Mouse (Mus musculus) heart, embryonic 14.5 days (tissue): ENCODE results near the gene Dnajc13. TPM values are rescaled to one million over a fixed set of nuclear protein-coding genes. Genes with fewer than 3 reads are reported as not detected.

Experiments used
- ATAC-seq: fragments of 200-750 bp; cut with Nextera tagmentation; 2 replicates; pipeline ENCODE4 v1.8.0; 2017; ENCODE audit warnings: low read depth, moderate TSS enrichment; ENCODE audit not compliant: insufficient number of reproducible peaks, insufficient read depth, low FRiP score
- H3K27ac ChIP-seq, 2 experiments: fragments of 200-500 bp in 1 of 2; fragments of 300-500 bp in 1 of 2; sonication (generic) in 1 of 2; replicated peaks in 1 of 2; 2 replicates each; pipeline ENCODE4 v1.5.1; 2012 to 2014; ENCODE audit warnings: low read depth in 2 of 2, low read length in 2 of 2, control low read depth in 1 of 2, mild to moderate bottlenecking in 1 of 2, mixed read lengths in 1 of 2; ENCODE audit not compliant: control insufficient read depth in 1 of 2, insufficient read depth in 1 of 2
- H3K27me3 ChIP-seq: fragments of 300-500 bp; sonication (generic); 2 replicates; pipeline ENCODE4 v1.6.1; 2014; ENCODE audit warnings: mild to moderate bottlenecking, low read length, control low read depth; ENCODE audit not compliant: control insufficient read depth, insufficient read depth
- H3K36me3 ChIP-seq: fragments of 300-500 bp; sonication (generic); 2 replicates; pipeline ENCODE4 v1.6.1; 2014; ENCODE audit warnings: mild to moderate bottlenecking, control low read depth, low read length, mixed read lengths; ENCODE audit not compliant: control insufficient read depth, insufficient read depth
- H3K4me1 ChIP-seq, 2 experiments: fragments of 200-500 bp in 1 of 2; fragments of 300-500 bp in 1 of 2; sonication (generic) in 1 of 2; 2 replicates each; pipeline ENCODE4 v1.6.1; 2012 to 2014; ENCODE audit warnings: low read length in 2 of 2, control low read depth in 1 of 2, mixed read lengths in 1 of 2; ENCODE audit not compliant: control insufficient read depth in 2 of 2, insufficient read depth in 2 of 2
- H3K4me2 ChIP-seq: fragments of 300-500 bp; sonication (generic); 2 replicates; pipeline ENCODE4 v1.6.1; 2014; ENCODE audit warnings: mild to moderate bottlenecking, low read length
- H3K4me3 ChIP-seq, 2 experiments: fragments of 200-500 bp in 1 of 2; fragments of 300-500 bp in 1 of 2; sonication (generic) in 1 of 2; 2 replicates each; pipeline ENCODE4 v1.5.1; 2012 to 2014; ENCODE audit warnings: low read length in 2 of 2, mild to moderate bottlenecking in 2 of 2, control low read depth in 1 of 2, low read depth in 1 of 2, moderate library complexity in 1 of 2; ENCODE audit not compliant: control insufficient read depth in 1 of 2, insufficient read depth in 1 of 2
- H3K9ac ChIP-seq: fragments of 300-500 bp; sonication (generic); 2 replicates; pipeline ENCODE4 v1.6.1; 2014; ENCODE audit warnings: mild to moderate bottlenecking, low read length
- H3K9me3 ChIP-seq: fragments of 300-500 bp; sonication (generic); 2 replicates; pipeline ENCODE4 v1.6.1; 2016; ENCODE audit warnings: low read length, control low read depth; ENCODE audit not compliant: control insufficient read depth
- WGBS: fragments of 180-500 bp; shearing (Covaris S2); extraction: QIAGEN DNeasy Blood & Tissue Kit; methylation state at CpG from one replicate; pipeline ENCODE4 v1.1.7; 2014; 5-methylcytosine and 5-hydroxymethylcytosine counted together
- polyA plus RNA-seq: library from polyadenylated mRNA; unstranded; fragments of >200 nt; fragmentation: Nextera tagmentation; extraction: Ambion mirVana; gene quantifications from 2 replicates; pipeline ENCODE4 v1.2.1, GENCODE M21; 2014

Dnajc13 gene
- polyA plus RNA-seq, 1 experiment from 2014 or later, result 15.5 TPM

DNA sequence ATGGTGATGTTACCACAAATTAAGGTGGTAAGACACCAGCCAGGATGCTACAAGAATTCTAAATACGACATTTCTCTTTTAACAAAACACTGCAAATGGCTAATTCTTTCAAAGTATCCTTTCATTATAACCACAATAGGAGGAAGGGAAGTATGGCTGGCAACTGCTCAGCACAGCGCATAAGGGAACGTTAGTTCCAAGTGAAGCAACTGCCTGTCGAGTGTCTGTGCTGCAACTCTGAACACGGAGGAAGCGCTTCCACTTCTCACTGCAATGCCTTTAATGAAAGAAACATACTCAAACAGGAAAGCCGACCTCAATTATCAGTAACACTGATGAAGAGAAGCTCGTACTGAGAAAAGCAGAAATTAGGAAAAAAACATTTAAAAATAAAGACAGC lies 23.7 kb downstream of the Dnajc13 start:
- no peak overlapping the region for H3K9ac ChIP-seq
- peaks cover 13 to 15% of the 10 kb centered on the region in 2 experiments for H3K4me1 ChIP-seq
- H3K4me3 ChIP-seq, result no peak overlapping the region
- peaks cover 34% of the 10 kb centered on the region for H3K36me3 ChIP-seq
- no peak for ATAC-seq
- 83% methylated on average over 8 of the region's 8 CpGs for WGBS
- H3K27me3 ChIP-seq, result no peaks in the 10 kb centered on the region
- no peak overlapping the region for H3K4me2 ChIP-seq
- no peaks in the 10 kb centered on the region for H3K9me3 ChIP-seq
- no peak overlapping the region for H3K27ac ChIP-seq

- Histone ChIP-seq H3K9ac (no peak overlapping the region), H3K27ac (peak overlapping the region; percentile 48 to 49; a peak in 3 of 4 replicates), H3K4me3 (no peak overlapping the region), H3K36me3 (peaks cover 47% of the 10 kb centered on the region), H3K9me3 (no peaks in the 10 kb centered on the region), H3K27me3 (no peaks in the 10 kb centered on the region), H3K4me1 (peaks cover 13 to 24% of the 10 kb centered on the region in 2 experiments), H3K4me2 (no peak overlapping the region)
- 87% methylated on average over 11 of the region's 11 CpGs for WGBS
- ATAC-seq, result no peak
Observed at GRCm38 (mm10) chr9:104236256-104236930, 26.3 kb downstream of the Dnajc13 start.

DNA sequence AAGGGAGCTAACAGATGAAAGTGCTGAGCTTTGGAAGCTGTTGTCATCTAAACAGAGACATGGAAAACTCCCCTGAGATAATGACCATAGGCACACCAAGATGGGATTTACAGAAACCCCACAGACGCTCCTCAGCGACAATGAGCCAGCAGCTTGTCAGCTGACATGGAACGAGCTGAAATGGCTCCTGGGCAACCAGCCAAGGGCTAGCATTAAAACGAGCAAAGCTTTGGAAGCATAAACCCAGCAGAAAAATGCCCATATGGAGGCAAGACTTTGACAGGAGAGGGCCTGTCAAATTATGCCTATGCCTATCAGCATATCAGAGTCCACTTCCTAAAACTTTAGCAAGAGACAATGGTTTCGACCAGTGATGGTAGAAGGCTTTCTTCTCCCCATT lies 27.0 kb downstream of the Dnajc13 start:
- H3K4me1 ChIP-seq, result peaks cover 13 to 24% of the 10 kb centered on the region in 2 experiments
- no peak overlapping the region for H3K4me3 ChIP-seq
- H3K27ac ChIP-seq, result peak overlapping the region; percentile 48 to 51
- H3K4me2 ChIP-seq, result peak overlapping the region; percentile 7; the same call in 1 of the 2 replicates
- H3K9ac ChIP-seq, result no peak overlapping the region
- ATAC-seq, result no peak
- no peaks in the 10 kb centered on the region for H3K27me3 ChIP-seq
- peaks cover 52% of the 10 kb centered on the region for H3K36me3 ChIP-seq
- H3K9me3 ChIP-seq, result no peaks in the 10 kb centered on the region
- WGBS, result 18% methylated on average over 5 of the region's 5 CpGs

DNA sequence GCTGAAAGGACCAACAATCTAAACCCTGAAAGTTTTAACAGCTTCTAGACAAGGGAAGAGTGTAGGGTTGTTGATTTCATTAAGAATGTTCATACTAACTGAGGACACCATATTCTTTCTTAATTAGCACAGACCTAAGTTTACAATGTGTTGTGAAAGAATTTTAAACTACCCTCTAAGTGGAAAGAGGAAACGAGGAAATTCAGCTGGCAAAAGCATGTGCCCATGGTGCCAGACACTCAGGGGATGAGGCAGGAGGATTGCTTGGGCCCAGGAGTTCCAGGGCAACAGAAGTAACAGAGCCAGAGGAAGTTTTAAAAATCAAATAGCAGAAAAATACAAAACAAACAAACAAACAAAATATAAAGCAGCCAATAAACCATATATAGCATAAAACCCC lies 28.9 kb downstream of the Dnajc13 start:
- peaks cover 13 to 21% of the 10 kb centered on the region in 2 experiments for H3K4me1 ChIP-seq
- H3K9ac ChIP-seq, result no peak overlapping the region
- H3K27ac ChIP-seq, result no peak overlapping the region
- 69% methylated on average over 1 of the region's 1 CpGs for WGBS
- H3K4me2 ChIP-seq, result no peak overlapping the region
- no peak for ATAC-seq
- no peak overlapping the region for H3K4me3 ChIP-seq
- H3K36me3 ChIP-seq, result peaks cover 69% of the 10 kb centered on the region
- H3K9me3 ChIP-seq, result no peaks in the 10 kb centered on the region
- no peaks in the 10 kb centered on the region for H3K27me3 ChIP-seq

GRCm38 (mm10) chr9:104233060-104233459 lies 29.7 kb downstream of the Dnajc13 start:
- no peaks in the 10 kb centered on the region for H3K27me3 ChIP-seq
- H3K27ac ChIP-seq, result no peak overlapping the region
- H3K9me3 ChIP-seq, result no peaks in the 10 kb centered on the region
- no peak for ATAC-seq
- H3K36me3 ChIP-seq, result peaks cover 73% of the 10 kb centered on the region
- WGBS, result 76% methylated on average over 5 of the region's 5 CpGs
- no peak overlapping the region for H3K9ac ChIP-seq
- H3K4me3 ChIP-seq, result no peak overlapping the region
- peaks cover 13 to 21% of the 10 kb centered on the region in 2 experiments for H3K4me1 ChIP-seq
- no peak overlapping the region for H3K4me2 ChIP-seq

- Histone ChIP-seq H3K27ac (no peak overlapping the region), H3K9me3 (no peaks in the 10 kb centered on the region), H3K4me3 (no peak overlapping the region), H3K36me3 (peaks cover 66% of the 10 kb centered on the region), H3K4me2 (no peak overlapping the region), H3K27me3 (no peaks in the 10 kb centered on the region), H3K4me1 (peaks cover 13 to 21% of the 10 kb centered on the region in 2 experiments), H3K9ac (no peak overlapping the region)
- ATAC-seq, result no peak
- 80% methylated on average over 3 of the region's 3 CpGs for WGBS
Observed at GRCm38 (mm10) chr9:104232004-104232403, 30.7 kb downstream of the Dnajc13 start.

DNA sequence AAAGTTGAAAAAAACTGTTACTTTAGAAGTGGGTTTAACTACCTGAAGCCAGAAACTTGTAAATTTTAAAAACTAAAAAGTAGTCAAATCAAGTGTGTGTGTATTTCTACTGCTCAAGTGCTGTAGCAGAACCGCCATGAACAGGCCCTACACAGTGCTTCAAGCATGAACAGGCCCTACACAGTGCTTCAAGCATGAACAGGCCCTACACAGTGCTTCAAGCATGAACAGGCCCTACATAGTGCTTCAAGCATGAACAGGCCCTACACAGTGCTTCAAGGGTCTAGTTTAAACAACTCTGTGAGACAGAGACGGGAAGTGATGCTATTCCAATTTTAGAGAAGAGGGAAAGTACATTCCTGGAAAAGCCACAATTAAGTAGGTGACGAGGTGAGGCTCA lies 51.3 kb downstream of the Dnajc13 start:
- H3K9me3 ChIP-seq, result no peaks in the 10 kb centered on the region
- no peak overlapping the region for H3K9ac ChIP-seq
- H3K4me2 ChIP-seq, result no peak overlapping the region
- H3K4me3 ChIP-seq, result no peak overlapping the region
- H3K36me3 ChIP-seq, result peaks cover 87% of the 10 kb centered on the region
- WGBS, result 76% methylated on average over 3 of the region's 3 CpGs
- no peaks in the 10 kb centered on the region for H3K4me1 ChIP-seq
- no peaks in the 10 kb centered on the region for H3K27me3 ChIP-seq
- ATAC-seq, result no peak
- no peak overlapping the region for H3K27ac ChIP-seq

- Histone ChIP-seq H3K4me2 (no peak overlapping the region), H3K27ac (no peak overlapping the region), H3K4me1 (no peaks in the 10 kb centered on the region), H3K9ac (no peak overlapping the region), H3K9me3 (no peaks in the 10 kb centered on the region), H3K4me3 (no peak overlapping the region), H3K27me3 (no peaks in the 10 kb centered on the region), H3K36me3 (peaks cover 89% of the 10 kb centered on the region)
- 92% methylated on average over 3 of the region's 3 CpGs for WGBS
- ATAC-seq, result no peak
Observed at GRCm38 (mm10) chr9:104203851-104204250, 58.9 kb downstream of the Dnajc13 start.
